Mouse (Mus musculus) ES-CJ7 (cell line): ENCODE measurements at regions not wholly inside any gene's neighbourhood (a gene's known extent, or its start where the extent isn't known, plus 50 kb on each side); places are given as distances from the start of the nearest gene placed in this dataset.

Source experiments
- DNase-seq: peaks from one replicate; pipeline ENCODE4 v3.0.0; 2011; ENCODE audit warnings: low read depth, low spot score

GRCm38 (mm10) chr6:143620583-143620982 is 453.6 kb downstream of the Etnk1 start:
- no peak for DNase-seq

GRCm38 (mm10) chr6:143622161-143622560 is 455.1 kb downstream of the Etnk1 start:
- no peak for DNase-seq

- DNase-seq = no peak
These were observed 457.9 kb downstream of the Etnk1 start for GRCm38 (mm10) chr6:143624901-143625300.

- no peak for DNase-seq
These were observed 464.6 kb downstream of the Etnk1 start for GRCm38 (mm10) chr6:143631581-143631980.

- no peak for DNase-seq
These were observed 466.7 kb downstream of the Etnk1 start for GRCm38 (mm10) chr6:143633710-143634109.

- no peak for DNase-seq
These were observed 467.3 kb downstream of the Etnk1 start for GRCm38 (mm10) chr6:143634334-143634733.

GRCm38 (mm10) chr6:143635043-143635442 is 468.0 kb downstream of the Etnk1 start:
- DNase-seq = no peak

GRCm38 (mm10) chr6:143640652-143641051 is 473.6 kb downstream of the Etnk1 start:
- no peak for DNase-seq

- no peak for DNase-seq
These were observed 475.0 kb downstream of the Etnk1 start for GRCm38 (mm10) chr6:143642052-143642451.

- no peak for DNase-seq
These were observed 479.0 kb downstream of the Etnk1 start for GRCm38 (mm10) chr6:143645989-143646388.

- DNase-seq = no peak
These were observed 481.5 kb downstream of the Etnk1 start for GRCm38 (mm10) chr6:143648501-143648900.

- DNase-seq = no peak
These were observed 489.6 kb downstream of the Etnk1 start for GRCm38 (mm10) chr6:143656576-143656975.

GRCm38 (mm10) chr6:143660837-143661236 is 493.8 kb downstream of the Etnk1 start:
- no peak for DNase-seq

- DNase-seq = no peak
These were observed 496.3 kb downstream of the Etnk1 start for GRCm38 (mm10) chr6:143663306-143663705.

GRCm38 (mm10) chr6:143665374-143665773 is 498.4 kb downstream of the Etnk1 start:
- no peak for DNase-seq

- no peak for DNase-seq
These were observed 501.5 kb downstream of the Etnk1 start for GRCm38 (mm10) chr6:143668551-143668950.

- DNase-seq = no peak
These were observed 502.6 kb downstream of the Etnk1 start for GRCm38 (mm10) chr6:143669446-143670130.

GRCm38 (mm10) chr6:143690131-143690530 is 523.1 kb downstream of the Etnk1 start:
- no peak for DNase-seq

GRCm38 (mm10) chr6:143690866-143691265 is 523.8 kb downstream of the Etnk1 start:
- no peak for DNase-seq

GRCm38 (mm10) chr6:143697997-143698396 is 531.0 kb downstream of the Etnk1 start:
- no peak for DNase-seq

- no peak for DNase-seq
These were observed 537.0 kb downstream of the Etnk1 start for GRCm38 (mm10) chr6:143703984-143704383.

GRCm38 (mm10) chr6:143706451-143706850 is 539.4 kb downstream of the Etnk1 start:
- DNase-seq = no peak

GRCm38 (mm10) chr6:143714461-143714860 is 547.4 kb downstream of the Etnk1 start:
- no peak for DNase-seq

GRCm38 (mm10) chr6:143750074-143750473 is 583.1 kb downstream of the Etnk1 start:
- DNase-seq = no peak
